Mouse (Mus musculus): ENCODE data around the gene Trpm1. TPM values are rescaled to one million over a fixed set of nuclear protein-coding genes. Genes with fewer than 3 reads are reported as not detected.

Gene Trpm1
- total RNA-seq, 1 experiment from 2014 or later: not detected

- ATAC-seq (replicated peaks in 1 of 2; ENCODE audit: insufficient read depth in 1 of 2, low FRiP score in 2 of 2, low TSS enrichment in 1 of 2, low read depth in 1 of 2, poor library complexity in 2 of 2, severe bottlenecking in 2 of 2): no peak
Observed at GRCm38 (mm10) chr7:64312811-64313210, 159.2 kb downstream of the Trpm1 start.

Other genes starting within 250 kb of the Trpm1 start
- not detected in 2 replicates for gene E030018B13Rik, start 237.0 kb upstream of the Trpm1 start, total RNA-seq (2017)
- gene Klf13, start 214.9 kb upstream of the Trpm1 start, total RNA-seq (2017): 16.7 and 24.3 TPM in 2 replicates
- gene Mtmr10, start 133.8 kb downstream of the Trpm1 start, total RNA-seq (2017): 3.4 and 4.3 TPM in 2 replicates
- 9.2 and 14.4 TPM in 2 replicates for gene Fan1, start 220.3 kb downstream of the Trpm1 start, total RNA-seq (2017)
- gene Mphosph10, start 238.4 kb downstream of the Trpm1 start, total RNA-seq (2017): 84.7 and 99.5 TPM in 2 replicates
- gene Mcee, start 238.8 kb downstream of the Trpm1 start, total RNA-seq (2017): 84.4 and 122 TPM in 2 replicates